Mouse (Mus musculus): Measurements from ENCODE around the gene D1Ertd622e. TPM values are rescaled to one million over a fixed set of nuclear protein-coding genes. Genes with fewer than 3 reads are reported as not detected.

D1Ertd622e gene
- total RNA-seq (2021), result 18.2 and 23.7 TPM in 2 replicates
- long read RNA-seq, full-length matches to known transcripts, result 25 of 28 reads
- long read RNA-seq, partial matches to known transcripts, result 2 of 28 reads
- long read RNA-seq, other reads (novel, unspliced or antisense), result 1 of 28 reads

DNA sequence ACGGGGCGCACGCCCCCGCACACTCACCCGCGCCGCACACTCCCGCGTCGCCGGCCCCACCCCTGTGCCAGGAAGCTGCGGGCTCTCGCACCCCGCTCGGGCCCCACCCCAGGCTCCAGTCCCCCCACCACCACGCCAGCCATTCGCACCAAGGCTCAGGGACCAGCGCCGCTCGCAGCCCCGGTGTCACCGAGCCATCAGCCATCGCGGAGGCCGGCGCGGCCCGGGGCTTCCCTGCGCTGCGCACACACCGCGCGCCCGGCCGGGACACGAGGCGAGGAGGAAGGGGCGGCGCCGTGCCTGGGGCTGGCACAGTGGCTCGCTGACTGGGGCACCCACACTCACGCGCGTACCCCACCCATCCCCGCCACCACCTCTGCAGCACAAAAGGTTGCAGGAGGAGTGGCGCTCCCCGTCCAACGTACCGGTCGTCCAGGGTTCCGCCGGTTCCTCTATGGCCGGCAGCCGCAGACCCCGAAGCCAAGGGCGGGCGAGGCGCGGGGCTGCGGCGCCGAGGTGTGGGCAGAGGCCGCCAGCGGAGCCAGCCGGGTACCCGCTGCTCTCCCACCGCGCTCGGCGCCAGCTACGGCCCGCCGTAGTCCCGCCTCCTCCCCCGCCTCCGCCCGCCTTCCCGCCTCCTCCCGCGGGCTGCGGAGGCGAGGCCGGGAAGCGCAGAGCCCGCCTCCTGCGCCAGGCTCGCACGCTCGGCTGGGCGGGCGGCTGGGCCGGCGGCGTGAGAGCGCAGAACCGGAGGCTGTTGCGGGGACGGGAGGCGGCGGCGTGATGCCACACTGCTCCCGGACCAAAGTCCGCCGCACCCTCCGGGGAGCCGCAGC, at the start of gene D1Ertd622e:
D1Ertd622e (minus strand) TSS at position 669 of the 836 bp plus-strand sequence.
- peak; percentile 84 for DNase-seq

GRCm38 (mm10) chr1:97710520-97710919, 48.6 kb upstream of the D1Ertd622e start:
- no peak for DNase-seq

DNA sequence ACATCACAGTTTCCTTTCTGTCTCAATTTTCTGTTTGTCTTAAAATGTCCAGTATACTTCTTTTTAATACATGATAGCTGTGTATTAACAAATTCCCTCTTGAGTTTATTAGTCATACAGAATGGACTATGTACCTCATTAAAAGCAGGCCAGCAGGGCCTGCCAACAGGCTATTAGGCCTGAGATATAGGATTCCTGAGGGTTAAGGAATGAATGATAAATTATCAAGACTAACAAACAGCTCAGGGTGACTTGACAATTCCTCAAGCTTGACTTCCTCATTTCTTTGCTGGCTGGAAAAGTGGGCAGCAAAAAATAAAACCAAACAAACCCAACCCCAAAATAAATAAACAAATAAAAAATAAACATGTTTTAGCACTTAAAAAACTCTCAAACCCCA, 43.5 kb upstream of the D1Ertd622e start:
- DNase-seq, result no peak

- DNase-seq, result no peak
Observed at GRCm38 (mm10) chr1:97704646-97705045, 42.8 kb upstream of the D1Ertd622e start.

GRCm38 (mm10) chr1:97698956-97699570, 37.2 kb upstream of the D1Ertd622e start:
- DNase-seq, result no peak

DNA sequence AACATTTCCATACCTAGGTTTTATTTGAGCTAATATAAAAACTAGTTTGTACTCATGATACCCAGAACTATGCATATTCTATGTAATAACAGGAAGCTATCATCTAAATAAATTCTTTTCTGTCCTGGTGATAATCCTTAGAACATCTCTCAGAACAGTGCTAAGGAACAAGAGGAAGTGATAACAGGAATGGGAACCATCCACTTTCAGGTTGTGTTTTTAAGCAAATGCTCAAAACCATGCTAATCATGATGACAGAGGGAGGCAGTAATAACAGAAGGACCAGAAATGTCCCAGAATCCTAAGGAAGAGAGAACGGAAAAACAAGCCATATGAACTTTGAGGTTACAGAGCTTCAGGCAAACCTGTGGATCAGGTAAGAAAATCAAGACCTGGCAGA, 35.4 kb upstream of the D1Ertd622e start:
- no peak for DNase-seq

GRCm38 (mm10) chr1:97693825-97694224, 32.0 kb upstream of the D1Ertd622e start:
- DNase-seq, result no peak

DNA sequence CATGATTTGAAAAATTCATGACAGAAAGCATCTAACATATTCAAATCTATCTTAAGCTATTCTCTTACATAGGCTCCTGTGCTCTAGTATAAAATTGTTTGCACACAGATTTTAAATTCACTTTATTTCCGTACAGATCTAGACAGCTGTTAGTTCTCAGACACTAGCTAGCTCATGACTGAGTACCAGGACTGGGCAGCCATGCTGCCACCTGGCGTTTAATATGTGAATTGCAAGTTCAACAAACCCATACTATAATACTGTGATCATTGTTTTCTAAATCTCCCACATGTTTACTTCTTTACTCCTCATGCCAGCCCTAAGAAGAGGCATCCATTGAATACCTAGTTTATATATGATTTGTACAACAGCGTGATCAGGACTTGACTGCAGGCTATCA, 26.9 kb upstream of the D1Ertd622e start:
- peak; percentile 24 for DNase-seq

- DNase-seq, result no peak
Observed at GRCm38 (mm10) chr1:97676526-97677177, 14.8 kb upstream of the D1Ertd622e start.

DNA sequence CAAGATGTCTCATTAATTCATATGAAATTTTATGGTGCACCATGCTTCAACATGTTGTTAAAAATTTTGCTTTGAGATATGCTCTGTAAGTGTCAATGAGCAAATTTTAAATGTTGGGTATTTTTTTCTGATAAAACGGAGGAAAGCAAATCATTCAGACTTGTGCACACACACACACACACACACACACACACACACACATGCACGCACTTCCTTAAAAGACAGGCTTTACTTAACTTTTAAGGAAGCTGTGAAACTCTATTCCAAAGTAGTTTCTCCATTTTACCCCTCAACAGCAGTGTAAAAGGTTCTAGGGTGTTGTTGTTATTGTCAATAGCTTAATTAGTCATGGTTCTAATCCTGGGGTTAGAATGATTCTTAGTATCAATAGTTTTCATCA, 14.2 kb upstream of the D1Ertd622e start:
- DNase-seq, result no peak

GRCm38 (mm10) chr1:97672849-97673248, 11.0 kb upstream of the D1Ertd622e start:
- no peak for DNase-seq

DNA sequence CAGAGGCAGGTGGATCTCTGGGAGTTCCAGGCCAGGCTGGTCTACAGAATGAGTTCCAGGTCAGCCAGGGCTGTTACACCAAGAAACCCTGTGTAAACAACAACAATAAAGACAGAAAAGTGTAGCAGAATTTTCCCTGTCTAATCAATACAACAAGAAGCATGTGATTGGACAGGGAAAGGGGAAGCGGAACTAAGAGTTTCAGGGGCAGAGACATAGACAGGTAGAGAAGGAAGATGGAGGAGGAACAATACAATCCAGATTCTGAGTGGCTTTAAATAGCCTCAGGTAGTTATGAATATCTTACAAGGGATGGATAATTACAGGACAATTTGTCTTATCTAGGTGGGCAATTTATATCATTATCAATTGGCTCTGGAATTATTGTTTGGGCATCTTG, 5.4 kb upstream of the D1Ertd622e start:
- DNase-seq, result no peak

GRCm38 (mm10) chr1:97662324-97662723, 450 bp upstream of the D1Ertd622e start:
- DNase-seq, result peak; percentile 3

- DNase-seq, result peak; percentile 68
Observed at GRCm38 (mm10) chr1:97660687-97661405, 1.0 kb downstream of the D1Ertd622e start.

DNA sequence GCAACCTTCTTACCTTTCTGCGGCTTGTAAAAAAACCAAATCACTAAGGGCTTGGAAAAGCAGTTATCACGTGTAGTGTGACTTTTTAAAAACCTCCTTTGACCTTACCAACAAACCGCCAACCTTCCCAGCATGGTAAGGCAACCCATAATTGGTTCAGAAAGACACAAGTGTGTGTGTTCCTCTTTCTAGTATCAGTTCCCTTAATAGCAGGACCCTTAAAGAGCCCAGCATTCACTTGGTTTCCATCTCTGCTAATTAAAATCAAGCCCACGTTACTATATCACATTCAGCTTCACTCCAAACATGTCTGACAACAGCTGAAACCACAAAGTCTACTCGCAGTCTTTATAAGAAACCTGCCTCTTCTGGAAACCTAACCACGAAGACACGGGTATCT, 2.5 kb downstream of the D1Ertd622e start:
- no peak for DNase-seq

GRCm38 (mm10) chr1:97657786-97658185, 4.1 kb downstream of the D1Ertd622e start:
- DNase-seq, result no peak

GRCm38 (mm10) chr1:97657201-97657600, 4.7 kb downstream of the D1Ertd622e start:
- no peak for DNase-seq

GRCm38 (mm10) chr1:97654397-97654975, 7.4 kb downstream of the D1Ertd622e start:
- DNase-seq, result no peak

DNA sequence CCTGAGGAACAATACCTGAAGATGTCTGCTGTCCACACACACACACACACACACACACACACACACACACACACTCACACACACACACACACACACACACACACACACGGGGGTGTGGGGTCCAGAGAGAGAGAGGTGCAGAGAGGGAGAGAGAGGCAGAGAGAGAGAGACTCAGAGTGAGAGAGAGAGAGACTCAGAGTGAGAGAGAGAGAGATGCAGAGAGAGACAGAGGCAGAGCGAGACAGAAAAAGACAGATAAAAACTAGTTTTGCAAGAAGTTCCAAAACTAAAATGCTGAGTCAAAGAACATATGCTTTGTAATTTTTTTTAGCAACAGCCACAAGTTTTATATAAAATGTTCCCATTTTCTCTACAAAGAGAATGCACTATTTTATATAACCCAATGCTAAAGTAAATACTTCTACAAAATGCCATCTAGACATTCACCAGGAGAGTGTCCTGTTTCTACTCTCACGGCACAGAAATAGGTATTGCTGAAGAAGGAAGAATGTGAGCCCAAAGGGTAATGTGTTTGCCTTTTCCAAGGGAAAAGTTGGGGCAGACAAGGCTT, 11.2 kb downstream of the D1Ertd622e start:
- no peak for DNase-seq

- DNase-seq, result no peak
Observed at GRCm38 (mm10) chr1:97650072-97650471, 11.8 kb downstream of the D1Ertd622e start.

DNA sequence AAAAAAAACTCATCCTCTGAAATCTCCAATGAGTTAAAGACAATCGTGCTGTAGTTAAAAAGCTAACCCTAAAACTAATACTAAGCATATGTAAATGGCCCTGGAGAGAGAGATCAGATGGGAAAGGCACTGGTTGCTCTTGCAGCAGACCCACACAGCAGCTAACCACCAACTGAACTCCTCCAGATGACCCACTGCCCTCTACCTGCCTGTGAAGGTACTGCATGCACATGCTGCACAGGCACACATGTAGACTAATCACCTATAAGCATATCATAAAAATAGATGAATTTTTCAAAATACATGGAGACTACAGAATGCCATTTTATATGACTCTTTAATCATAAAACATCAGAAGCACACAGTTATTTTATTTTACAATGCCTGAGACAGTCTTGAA, 14.8 kb downstream of the D1Ertd622e start:
- DNase-seq, result no peak

- DNase-seq, result no peak
Observed at GRCm38 (mm10) chr1:97634104-97634503, 27.8 kb downstream of the D1Ertd622e start.
